Mouse (Mus musculus): ENCODE measurements at regions not wholly inside any gene's neighbourhood (a gene's known extent, or its start where the extent isn't known, plus 50 kb on each side); places are given as distances from the start of the nearest gene placed in this dataset.

DNA sequence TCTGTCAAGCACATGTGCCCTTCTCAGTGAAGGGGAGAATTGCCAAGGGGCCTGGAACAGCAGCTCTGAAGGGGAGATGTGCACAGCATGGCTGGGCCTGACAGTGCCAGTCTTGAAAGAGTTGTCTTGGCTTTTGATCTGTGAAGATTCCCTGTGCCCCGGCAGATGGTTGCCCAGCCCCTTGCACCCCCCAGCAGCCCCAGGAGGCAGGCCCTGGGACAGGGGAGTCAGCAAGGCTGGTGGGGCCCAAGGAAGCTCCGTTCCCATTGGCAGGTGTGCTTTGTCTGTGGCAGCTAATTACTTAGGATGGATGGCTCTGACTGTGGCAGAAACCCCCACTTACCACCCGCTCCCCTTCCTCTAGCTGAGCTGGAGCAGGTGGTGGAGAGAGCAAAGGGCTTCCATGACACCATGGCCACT lies 58.6 kb downstream of the Tspan17 start:
- no peak for TF ChIP-seq FLI1 (IDR thresholded peaks at IDR 0.05; ENCODE audit: low read length)
- TF ChIP-seq GATA1 (IDR thresholded peaks at IDR 0.05; ENCODE audit: borderline replicate concordance, low read length): no peak
- peaks cover 1% of the 10 kb centered on the region for H3K9me3 ChIP-seq
- H3K36me3 ChIP-seq (replicated peaks; ENCODE audit: low read length): no peaks in the 10 kb centered on the region
- H3K27me3 ChIP-seq (replicated peaks): peaks cover 14% of the 10 kb centered on the region
- no peaks in the 10 kb centered on the region for H3K4me1 ChIP-seq
- H3K4me3 ChIP-seq (replicated peaks): no peak overlapping the region

DNA sequence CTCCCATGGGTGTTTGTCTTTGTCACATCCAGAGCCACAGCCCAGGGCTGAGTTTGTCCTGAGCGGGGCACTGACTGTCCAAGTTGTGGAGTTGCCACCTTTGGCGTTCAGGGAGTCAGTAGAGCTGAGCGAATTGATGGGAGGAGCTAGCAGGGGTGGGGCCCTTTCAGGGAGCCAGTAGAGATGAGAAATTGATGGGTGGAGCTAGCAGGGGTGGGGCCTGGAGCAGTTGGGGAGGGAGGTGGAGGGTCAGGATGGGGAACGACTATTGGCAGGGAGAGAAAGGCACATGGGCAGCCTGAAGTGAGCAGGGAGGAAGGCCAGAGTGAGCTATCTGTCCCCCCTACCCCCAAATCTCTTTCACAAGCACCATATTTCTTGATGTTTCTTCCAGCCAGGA lies 62.0 kb downstream of the Tspan17 start:
- Histone ChIP-seq H3K9me3 (no peaks in the 10 kb centered on the region), H3K4me3 (replicated peaks) (no peak overlapping the region), H3K4me1 (no peaks in the 10 kb centered on the region), H3K36me3 (replicated peaks; ENCODE audit: low read length) (no peaks in the 10 kb centered on the region), H3K27me3 (replicated peaks) (peaks cover 23% of the 10 kb centered on the region)
- no peak for TF ChIP-seq GATA1 (IDR thresholded peaks at IDR 0.05; ENCODE audit: borderline replicate concordance, low read length)
- TF ChIP-seq FLI1 (IDR thresholded peaks at IDR 0.05; ENCODE audit: low read length): no peak

- H3K27me3 ChIP-seq (replicated peaks): peaks cover 18% of the 10 kb centered on the region
- no peaks in the 10 kb centered on the region for H3K4me1 ChIP-seq
Measured at GRCm38 (mm10) chr13:54855333-54856238, 66.4 kb downstream of the Tspan17 start.

DNA sequence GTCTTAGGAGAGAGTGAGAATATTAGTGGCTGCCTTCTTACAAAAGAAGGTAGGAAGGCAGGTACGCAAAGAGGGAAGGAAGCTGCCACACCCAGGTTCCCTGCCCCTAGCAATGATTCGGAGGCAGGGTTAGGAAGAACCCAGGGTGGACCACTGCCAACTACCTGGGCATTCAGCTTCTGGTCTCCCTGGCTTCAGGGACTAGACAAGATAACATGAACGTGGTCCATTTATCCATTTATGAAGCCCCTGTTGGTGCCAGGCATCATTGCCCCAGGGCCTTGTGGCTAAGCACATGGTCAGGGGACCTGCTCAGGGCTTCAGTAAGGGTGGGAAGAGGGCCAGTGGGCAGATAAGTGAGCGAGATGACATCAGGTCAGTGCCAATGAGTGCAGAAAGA lies 73.8 kb downstream of the Tspan17 start:
- Histone ChIP-seq H3K4me3 (replicated peaks) (no peak overlapping the region), H3K27me3 (replicated peaks) (peaks cover 26% of the 10 kb centered on the region), H3K9me3 (no peaks in the 10 kb centered on the region), H3K36me3 (replicated peaks; ENCODE audit: low read length) (no peaks in the 10 kb centered on the region), H3K4me1 (no peaks in the 10 kb centered on the region)
- TF ChIP-seq GATA1 (IDR thresholded peaks at IDR 0.05; ENCODE audit: borderline replicate concordance, low read length): no peak
- TF ChIP-seq FLI1 (IDR thresholded peaks at IDR 0.05; ENCODE audit: low read length): no peak

More at GRCm38 (mm10) chr13:54855333-54856238, 66.4 kb downstream of the Tspan17 start:
- no peak for TF ChIP-seq GATA1 (IDR thresholded peaks at IDR 0.05; ENCODE audit: borderline replicate concordance, low read length)
- TF ChIP-seq FLI1 (IDR thresholded peaks at IDR 0.05; ENCODE audit: low read length): no peak
- Histone ChIP-seq H3K4me3 (replicated peaks) (no peak overlapping the region), H3K36me3 (replicated peaks; ENCODE audit: low read length) (no peaks in the 10 kb centered on the region), H3K9me3 (no peaks in the 10 kb centered on the region)

DNA sequence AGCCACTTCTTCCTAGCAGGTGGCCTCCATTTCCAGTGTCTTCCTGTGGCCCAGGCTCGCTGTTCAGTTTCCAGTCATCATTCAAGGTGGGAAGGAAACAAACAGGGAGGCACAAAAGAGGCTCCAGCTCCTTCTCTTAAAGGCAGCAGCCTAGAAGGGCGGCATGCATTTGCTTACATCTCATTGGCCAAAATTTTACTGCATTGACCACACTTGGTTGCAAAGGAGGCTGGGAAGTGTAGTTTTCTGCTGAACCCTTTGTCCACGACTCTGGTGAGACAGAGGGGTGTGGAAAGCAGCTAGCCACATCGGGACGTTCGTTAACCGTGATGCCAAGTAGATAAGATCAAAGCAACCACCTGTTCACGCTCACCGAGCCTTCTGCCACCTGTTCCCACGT lies 74.9 kb downstream of the Tspan17 start:
- TF ChIP-seq GATA1 (IDR thresholded peaks at IDR 0.05; ENCODE audit: borderline replicate concordance, low read length): no peak
- no peak for TF ChIP-seq FLI1 (IDR thresholded peaks at IDR 0.05; ENCODE audit: low read length)
- no peaks in the 10 kb centered on the region for H3K36me3 ChIP-seq (replicated peaks; ENCODE audit: low read length)
- no peaks in the 10 kb centered on the region for H3K4me1 ChIP-seq
- no peaks in the 10 kb centered on the region for H3K9me3 ChIP-seq
- peak overlapping the region; percentile 11 for H3K4me3 ChIP-seq (replicated peaks)
- peaks cover 24% of the 10 kb centered on the region for H3K27me3 ChIP-seq (replicated peaks)

- H3K4me1 ChIP-seq: no peaks in the 10 kb centered on the region
- no peaks in the 10 kb centered on the region for H3K36me3 ChIP-seq (replicated peaks; ENCODE audit: low read length)
- peaks cover 51% of the 10 kb centered on the region for H3K27me3 ChIP-seq (replicated peaks)
- no peak overlapping the region for H3K4me3 ChIP-seq (replicated peaks)
- no peak for TF ChIP-seq GATA1 (IDR thresholded peaks at IDR 0.05; ENCODE audit: borderline replicate concordance, low read length)
- no peak for TF ChIP-seq FLI1 (IDR thresholded peaks at IDR 0.05; ENCODE audit: low read length)
- no peaks in the 10 kb centered on the region for H3K9me3 ChIP-seq
Measured at GRCm38 (mm10) chr13:54872004-54872403, 77.2 kb upstream of the Unc5a start.

DNA sequence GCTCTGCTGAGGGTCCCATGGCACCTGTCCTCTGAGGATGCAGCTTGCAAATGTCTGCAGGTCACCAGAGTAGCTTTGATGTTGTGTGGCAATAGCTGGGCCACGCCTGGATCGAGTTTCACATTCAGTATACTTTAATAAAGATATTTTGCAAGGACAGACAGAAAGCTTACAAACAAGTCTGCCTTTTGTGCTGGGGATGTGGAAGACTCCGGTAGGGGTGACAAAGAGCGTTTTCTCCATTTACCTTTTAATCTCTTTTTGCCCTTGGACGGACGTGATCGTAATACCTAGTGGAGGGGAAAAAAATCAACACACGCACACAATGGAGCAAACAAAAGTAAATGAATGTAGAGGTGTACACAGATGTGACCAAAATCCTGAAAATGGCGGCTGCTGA lies 75.3 kb upstream of the Unc5a start:
- Histone ChIP-seq H3K27me3 (replicated peaks) (peaks cover 55% of the 10 kb centered on the region), H3K9me3 (no peaks in the 10 kb centered on the region), H3K4me1 (no peaks in the 10 kb centered on the region), H3K4me3 (replicated peaks) (no peak overlapping the region), H3K36me3 (replicated peaks; ENCODE audit: low read length) (no peaks in the 10 kb centered on the region)
- TF ChIP-seq GATA1 (IDR thresholded peaks at IDR 0.05; ENCODE audit: borderline replicate concordance, low read length): no peak
- no peak for TF ChIP-seq FLI1 (IDR thresholded peaks at IDR 0.05; ENCODE audit: low read length)

GRCm38 (mm10) chr13:54874291-54875200 lies 74.7 kb upstream of the Unc5a start:
- H3K36me3 ChIP-seq (replicated peaks; ENCODE audit: low read length): no peaks in the 10 kb centered on the region
- TF ChIP-seq FLI1 (IDR thresholded peaks at IDR 0.05; ENCODE audit: low read length) (no peak), GATA1 (IDR thresholded peaks at IDR 0.05; ENCODE audit: borderline replicate concordance, low read length) (no peak)
- peaks cover 58% of the 10 kb centered on the region for H3K27me3 ChIP-seq (replicated peaks)
- no peaks in the 10 kb centered on the region for H3K9me3 ChIP-seq
- H3K4me3 ChIP-seq (replicated peaks): no peak overlapping the region
- no peaks in the 10 kb centered on the region for H3K4me1 ChIP-seq

- H3K27me3 ChIP-seq (replicated peaks): peaks cover 53% of the 10 kb centered on the region
- TF ChIP-seq GATA1 (IDR thresholded peaks at IDR 0.05; ENCODE audit: borderline replicate concordance, low read length) (no peak), FLI1 (IDR thresholded peaks at IDR 0.05; ENCODE audit: low read length) (no peak)
Measured at GRCm38 (mm10) chr13:54876556-54876955, 72.7 kb upstream of the Unc5a start.

More at GRCm38 (mm10) chr13:54876556-54876955, 72.7 kb upstream of the Unc5a start:
- Histone ChIP-seq H3K4me3 (replicated peaks) (no peak overlapping the region), H3K9me3 (no peaks in the 10 kb centered on the region), H3K4me1 (no peaks in the 10 kb centered on the region), H3K36me3 (replicated peaks; ENCODE audit: low read length) (no peaks in the 10 kb centered on the region)

All from megakaryocyte, embryonic 14.5 days (primary cell).